Mouse (Mus musculus) urinary bladder, postnatal 25 days (tissue): Measurements from ENCODE around the gene Cts7.

Source experiments
- DNase-seq: peaks from one replicate; pipeline ENCODE4 v3.0.0; 2022; ENCODE audit warnings: low spot score

Gene Cts7

DNA sequence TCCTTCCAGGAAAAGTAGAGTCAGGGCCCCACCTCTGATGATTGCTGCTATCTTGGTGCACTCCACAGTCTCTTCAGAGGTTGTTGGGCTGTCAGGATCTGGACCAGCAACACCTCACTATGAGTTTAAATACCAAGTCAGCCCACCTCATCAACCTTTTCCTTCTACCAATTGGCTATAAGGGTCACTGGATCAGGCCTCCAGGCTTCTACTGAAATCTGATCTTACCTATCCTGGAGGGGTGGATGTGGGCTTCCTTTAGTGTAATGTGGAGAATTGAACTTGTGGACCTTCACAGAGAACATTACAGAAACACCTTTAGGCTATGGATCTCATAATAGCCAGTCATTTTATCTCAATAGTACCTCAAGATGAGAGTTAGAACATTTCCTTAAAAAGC, at the start of gene Cts7:
Gene Cts7, minus strand, starts transcription at position 101 of the 400 bp plus-strand sequence.
- no peak for DNase-seq
